Mouse (Mus musculus): ENCODE data around the gene Tmem63a.

The Tmem63a gene

DNA sequence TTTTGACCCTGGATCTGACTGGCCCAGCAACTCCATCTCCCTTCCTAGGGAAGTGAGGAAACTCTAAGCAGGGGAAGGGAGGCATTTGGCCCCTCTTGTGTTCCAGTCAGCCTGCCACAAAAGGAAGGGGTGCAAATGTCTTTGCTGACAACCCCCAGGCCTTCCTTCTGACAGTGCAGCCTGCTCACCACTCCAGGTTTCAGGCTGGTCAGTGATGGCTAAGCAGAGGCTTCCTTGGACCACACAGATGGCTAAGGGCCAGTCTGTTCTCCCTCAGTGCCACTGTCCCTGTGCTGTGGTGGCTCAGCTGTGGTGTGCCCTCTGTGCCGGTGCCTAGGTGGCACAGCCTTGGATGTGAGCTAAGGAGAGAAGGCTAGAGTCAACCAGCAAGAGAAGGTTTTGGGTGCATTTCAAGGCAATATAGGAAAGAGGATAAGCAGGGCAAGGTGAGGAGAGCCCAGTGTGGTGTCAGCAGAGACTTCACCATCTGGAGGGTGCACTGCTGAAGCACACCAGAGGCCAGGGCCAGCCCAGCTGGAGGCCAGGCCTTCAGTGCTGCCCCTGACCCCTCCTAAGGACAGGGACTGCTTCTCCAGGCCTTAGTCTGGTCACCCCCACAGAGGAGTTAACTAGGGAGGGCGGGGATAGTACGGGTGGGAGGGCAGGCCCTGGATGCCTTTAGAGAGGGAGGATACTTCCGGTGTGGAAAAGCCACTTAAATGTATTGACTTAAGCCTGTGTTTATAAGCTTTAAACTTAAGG is 68.2 kb downstream of the Tmem63a start:
- peak; percentile 48 to 67 for DNase-seq

DNA sequence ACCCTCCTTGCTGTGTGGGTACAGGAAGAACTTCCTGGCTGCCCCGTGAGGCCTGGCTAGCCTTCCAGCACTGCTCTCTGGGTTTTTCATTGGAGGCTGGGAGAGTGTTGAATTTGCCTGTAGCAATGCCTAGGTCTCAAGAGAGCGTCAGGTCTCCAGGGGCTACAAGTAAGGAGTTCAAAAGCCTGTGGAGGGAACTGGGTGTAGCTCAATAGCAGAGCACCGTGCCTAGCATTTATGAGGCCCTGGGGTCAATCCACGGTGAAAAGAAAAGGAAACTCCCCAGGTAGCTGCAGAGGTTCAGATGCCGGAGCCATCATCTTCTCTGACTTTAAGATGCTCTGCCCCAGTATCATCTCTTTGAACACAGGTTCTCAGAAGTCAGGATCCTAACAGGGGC is 69.5 kb downstream of the Tmem63a start:
- DNase-seq: no peak

DNA sequence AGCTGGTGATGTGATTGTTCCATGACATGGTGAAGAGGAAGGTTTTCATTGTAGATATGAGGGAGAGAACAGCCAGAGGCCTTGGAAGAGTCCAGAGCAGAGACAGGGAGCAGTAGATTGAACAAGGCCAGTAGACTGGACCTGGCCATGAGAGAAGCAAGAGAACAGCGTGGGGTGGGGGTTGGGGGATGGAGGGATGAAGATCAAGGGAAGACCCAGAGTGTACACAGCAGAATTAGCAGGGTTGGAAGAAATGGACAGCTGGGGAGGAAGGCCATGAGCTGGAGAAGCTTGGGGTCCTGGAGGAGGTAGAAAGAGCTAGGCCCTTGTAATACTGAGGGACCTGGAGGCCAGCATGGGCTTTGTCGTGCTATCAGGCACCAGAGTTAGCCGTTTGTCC is 70.3 kb downstream of the Tmem63a start:
- DNase-seq: no peak

DNA sequence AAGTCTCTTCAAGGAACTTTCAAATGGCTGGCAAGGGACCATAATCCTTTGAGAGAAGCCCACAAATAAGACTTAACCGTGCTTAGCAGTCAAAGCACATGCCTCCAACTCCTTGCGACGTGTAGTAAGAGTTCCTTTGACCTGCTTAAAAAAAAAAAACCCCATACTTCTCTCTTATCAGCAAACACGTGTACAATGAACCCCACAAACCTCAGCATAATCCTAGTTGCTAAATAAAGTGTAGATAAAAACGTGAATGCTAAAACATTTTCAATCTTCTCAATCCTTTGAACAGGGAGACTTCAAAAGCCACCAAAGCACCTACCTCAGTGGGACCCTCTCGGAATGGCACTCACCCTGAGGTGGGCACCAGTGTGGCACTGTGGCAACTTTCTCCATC is 71.3 kb downstream of the Tmem63a start:
- no peak for DNase-seq

DNA sequence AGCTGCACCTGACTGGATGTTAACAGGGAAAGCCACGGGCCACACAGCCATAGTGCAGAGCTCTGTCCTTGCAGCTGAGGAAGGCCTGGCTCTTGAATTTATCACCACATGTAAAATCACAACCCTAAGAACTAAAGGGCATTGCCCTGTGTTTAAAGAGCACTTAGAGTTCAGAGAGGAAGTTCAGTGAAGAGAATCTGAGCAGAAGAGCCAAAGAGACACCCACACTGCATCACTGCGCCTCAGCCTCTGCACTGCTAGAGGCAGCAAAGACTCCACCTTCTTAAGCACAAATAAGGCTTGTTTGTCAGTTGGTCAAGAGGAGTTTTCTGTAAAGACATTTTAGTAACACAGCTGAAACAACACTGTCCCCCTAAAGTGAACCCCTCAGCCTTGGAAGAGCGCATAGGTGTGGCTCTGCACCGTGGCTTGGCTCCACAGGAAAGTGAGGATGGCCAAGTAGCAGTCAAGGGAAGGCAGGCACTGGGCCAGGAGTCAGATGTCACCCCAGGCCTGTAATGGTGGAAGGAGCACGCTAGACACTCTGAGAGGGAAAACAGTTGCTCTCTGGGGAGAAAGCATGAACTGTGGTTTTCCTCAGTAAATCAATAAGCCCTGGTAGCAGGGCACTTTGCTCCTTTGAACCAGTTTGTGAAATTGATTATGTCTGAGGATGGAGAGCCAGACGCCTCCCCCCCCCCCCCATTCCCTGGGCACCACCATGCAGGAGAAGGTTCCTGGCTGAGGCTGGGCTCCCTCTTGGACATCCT is 72.8 kb downstream of the Tmem63a start:
- peak; percentile 80 to 85 for DNase-seq

DNA sequence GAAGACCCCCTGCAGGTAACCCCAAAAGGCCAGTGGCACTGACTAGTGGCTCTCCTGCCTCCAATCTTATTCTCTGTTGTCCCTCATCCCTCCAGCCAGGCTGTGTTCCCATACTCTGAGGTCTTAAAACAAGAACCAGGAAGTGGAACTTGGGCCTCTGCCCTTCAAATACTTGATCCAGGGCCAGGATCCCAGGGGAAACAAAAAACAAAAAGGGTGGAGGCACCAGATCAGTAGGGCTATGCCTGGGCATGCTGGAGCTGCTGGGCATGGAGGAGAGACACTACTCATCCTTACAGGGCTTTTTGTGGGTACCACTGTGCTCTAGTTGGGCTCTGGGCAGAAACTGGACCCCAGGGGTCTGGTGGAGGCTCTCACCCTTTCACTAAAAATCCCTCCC is 73.4 kb downstream of the Tmem63a start:
- peak; percentile 54 to 69 for DNase-seq

DNA sequence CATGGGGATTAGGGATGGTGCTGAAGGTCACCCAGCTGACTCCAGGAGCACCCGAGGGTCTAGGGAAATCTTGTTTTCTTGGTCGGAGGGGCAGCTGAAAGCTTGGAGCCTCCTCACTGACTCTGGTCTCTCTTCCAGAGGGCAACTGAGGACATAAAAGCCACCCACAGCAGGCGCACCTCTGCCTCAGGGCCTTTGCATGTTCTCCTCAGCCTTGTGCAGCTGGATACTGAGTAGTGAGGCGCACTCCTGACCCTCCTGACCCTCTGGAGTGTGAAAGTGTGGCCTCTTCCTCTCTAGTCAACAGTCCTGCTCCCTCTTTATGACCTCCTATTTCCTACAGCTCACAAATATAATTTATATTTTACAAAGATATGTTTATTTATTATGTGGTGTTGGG is 73.9 kb downstream of the Tmem63a start:
- DNase-seq: peak; percentile 18 to 39

DNA sequence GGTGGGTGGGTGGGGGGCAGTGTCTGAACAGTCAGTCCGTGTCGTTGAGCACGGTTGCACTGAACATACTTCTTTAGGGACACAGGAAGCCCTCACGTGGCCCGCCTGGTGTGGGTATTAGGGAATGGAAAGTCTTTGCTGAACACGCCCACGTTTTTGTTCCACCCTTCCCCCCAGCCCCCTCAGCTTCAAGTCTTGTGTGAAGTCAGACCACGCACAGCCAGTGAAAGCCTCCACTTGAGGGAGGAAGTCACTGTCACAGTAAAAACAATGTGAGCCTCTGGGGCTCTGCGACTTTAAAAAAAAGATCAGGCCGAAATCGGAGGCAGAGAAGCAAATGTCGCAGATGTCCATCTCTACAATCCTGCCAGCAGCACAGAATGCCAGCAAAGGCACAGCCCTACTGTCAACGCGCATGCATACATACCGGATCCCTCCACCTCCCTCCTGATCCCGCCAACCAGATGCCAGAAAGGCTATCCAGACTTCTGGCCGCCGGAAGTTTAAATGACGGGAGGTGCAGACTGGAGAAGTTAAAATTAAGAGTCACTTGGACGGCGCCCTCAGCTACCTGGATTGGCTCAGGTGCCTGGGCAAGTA is 74.5 kb downstream of the Tmem63a start:
- peak; percentile 79 to 89 for DNase-seq

DNA sequence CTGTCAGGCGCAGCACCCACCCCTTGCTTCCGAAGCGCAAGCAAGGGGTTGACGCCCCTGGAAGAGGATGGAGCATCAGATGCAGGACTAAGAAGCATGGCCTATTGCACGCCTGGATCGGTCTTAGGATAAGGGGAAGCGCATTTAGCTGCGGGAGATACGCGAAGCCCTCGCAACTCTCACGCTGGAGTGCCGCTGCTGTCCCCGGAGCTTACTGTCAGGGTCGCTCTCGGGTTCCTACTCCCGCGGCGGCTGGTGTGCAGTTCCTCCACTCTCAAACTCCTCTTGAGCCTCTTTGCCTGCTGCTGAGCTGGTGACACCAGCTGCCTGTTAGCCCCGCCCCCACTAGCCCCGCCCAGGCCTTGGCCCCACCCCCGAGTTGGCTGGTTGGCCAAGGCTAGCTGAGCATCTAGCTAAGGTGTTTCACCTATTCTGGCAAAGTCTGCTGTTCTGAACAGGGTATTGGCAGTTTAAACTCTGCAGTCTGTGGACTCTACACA is 75.1 kb downstream of the Tmem63a start:
- DNase-seq: peak; percentile 88 to 92

DNA sequence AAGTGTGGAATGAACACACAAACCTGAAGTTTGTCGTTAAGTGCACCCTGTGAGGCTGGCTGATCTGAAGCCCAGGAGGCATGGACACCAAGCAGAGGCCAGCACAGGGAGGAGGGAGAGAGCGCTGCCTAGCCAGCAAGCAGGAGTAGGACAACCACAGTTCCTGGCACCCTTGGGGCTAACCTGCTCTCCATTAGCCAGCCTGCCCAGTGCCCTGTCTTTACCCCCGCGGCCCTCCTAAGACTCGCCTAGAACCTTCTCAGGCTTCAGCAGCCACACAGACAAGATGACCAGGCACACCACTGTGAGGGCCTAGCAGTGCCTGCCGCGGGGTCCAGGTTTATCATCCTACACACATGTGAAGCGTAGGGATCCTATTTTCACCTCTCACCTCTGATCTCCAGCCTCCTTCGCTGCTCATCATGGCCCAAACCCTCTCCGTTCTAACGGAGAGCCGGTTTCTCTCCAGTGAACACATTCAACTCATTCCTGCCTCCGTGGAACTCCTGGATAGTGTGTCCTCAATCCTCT is 75.8 kb downstream of the Tmem63a start:
- DNase-seq: no peak

DNA sequence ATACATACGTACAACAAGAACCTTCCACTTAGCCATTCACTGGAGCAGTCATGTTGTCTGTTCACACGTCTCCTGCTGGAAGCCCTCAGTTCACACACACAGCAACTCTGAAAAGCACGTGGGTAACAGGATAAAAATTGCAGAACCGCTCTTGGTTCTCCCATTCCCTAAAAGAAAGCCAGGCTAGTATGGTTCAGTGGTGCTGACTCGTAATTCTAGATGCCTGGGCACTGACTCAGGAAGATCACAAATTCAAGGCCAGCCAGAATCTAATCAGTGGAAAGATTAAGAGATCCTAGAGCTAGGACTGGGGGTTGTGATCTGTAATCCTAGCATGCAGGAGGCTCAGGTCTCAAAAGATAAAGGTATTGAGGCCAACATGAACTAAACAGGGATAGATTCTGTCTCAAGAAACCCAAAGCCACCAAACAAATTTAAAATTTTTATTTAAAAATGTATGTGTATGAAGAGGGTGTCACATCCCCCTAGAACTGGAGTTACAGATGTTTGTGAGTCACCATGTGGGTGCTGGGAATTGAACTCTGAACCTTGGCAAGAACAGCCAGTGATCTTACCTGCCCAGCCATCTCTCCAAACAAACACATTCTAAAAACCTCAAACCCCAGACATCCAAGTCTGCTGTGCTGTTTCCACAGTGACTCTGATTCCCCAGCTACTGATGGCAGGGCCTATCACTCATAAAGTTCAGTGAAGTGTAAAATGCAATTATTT is 78.8 kb downstream of the Tmem63a start, which contains the start of gene Ephx1:
Gene Ephx1, minus strand, starts transcription at position 149 of the 732 bp plus-strand sequence.
- no peak for DNase-seq

DNA sequence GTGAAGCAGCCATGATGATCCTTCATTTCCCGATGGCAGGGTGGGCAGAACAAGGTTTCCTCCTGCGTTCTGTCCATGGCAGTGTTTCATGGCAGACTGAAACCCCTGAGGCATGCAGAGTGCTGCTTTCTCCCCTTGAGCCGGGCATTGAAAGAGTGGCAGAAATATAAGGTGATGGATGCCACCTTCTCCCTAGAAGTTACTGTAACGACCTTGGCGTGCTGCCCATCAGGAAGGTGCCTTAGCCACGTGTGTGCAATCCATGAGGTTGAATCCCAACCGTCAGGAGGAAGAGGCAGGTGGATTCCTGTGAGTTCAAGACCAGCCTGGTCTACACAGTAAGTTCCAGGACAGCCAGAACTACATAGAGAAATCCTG is 79.3 kb downstream of the Tmem63a start:
- no peak for DNase-seq

DNA sequence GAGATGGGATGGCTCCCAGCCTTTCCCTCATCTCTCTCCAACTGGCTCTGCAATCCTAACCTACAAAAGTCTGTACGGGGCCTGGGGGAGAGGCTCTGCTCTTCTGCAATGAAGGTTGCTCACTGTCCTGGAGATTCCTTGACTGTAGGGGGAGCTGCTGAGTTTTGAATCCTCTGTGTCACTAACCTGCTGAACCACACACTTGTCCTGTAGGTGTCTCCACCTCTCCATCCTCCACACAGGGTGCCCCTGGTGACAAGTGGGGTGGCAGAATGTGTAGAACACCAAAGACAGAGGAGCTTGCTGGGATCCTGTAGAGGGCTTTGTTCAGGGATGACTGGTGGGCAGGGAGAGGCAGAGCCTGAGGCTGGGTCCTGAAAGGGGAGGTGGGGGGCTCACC is 80.1 kb downstream of the Tmem63a start:
- DNase-seq: peak; percentile 59 to 77

All from kidney, postnatal 4 days (tissue).